Mouse (Mus musculus): Measurements from ENCODE around the gene Wdr17. TPM values are rescaled to one million over a fixed set of nuclear protein-coding genes. Genes with fewer than 3 reads are reported as not detected.

Gene Wdr17
- total and polyA plus RNA-seq, 3 experiments = 0.13 to 0.83 (median 0.64) TPM

GRCm38 (mm10) chr8:54596051-54596450, 290.9 kb downstream of the Wdr17 start:
- H3K9ac ChIP-seq (ENCODE audit: insufficient read depth, low read depth) = no peak overlapping the region
- H3K9me3 ChIP-seq (replicated peaks; ENCODE audit: low read length) = no peaks in the 10 kb centered on the region
- H3K79me2 ChIP-seq (replicated peaks; ENCODE audit: control insufficient read depth, extremely low read depth, insufficient read depth, poor library complexity, severe bottlenecking) = no peaks in the 10 kb centered on the region
- in situ Hi-C loops (cut with MboI; ENCODE audit: low pct_ligation_motif_present, low pct_unique_long_range_greater_than_20kb, low sequenced_read_pairs) (no loop called here), dilution Hi-C loops (cut with MboI; ENCODE audit: extremely low pct_ligation_motif_present, extremely low pct_unique_long_range_greater_than_20kb, low sequenced_read_pairs) (no loop called here)
- peaks cover 0 to 4% of the 10 kb centered on the region in 2 experiments; a peak in 1 of 4 replicates for H3K4me1 ChIP-seq (ENCODE audit: control insufficient read depth in 1 of 2, insufficient read depth in 2 of 2)
- no peaks in the 10 kb centered on the region for H3K27me3 ChIP-seq (replicated peaks)
- no peak overlapping the region for H3K4me3 ChIP-seq (replicated peaks in 1 of 3; ENCODE audit: low read depth in 2 of 3, low read length in 2 of 3, poor library complexity in 1 of 3)
- no peak for DNase-seq (ENCODE audit: extremely low read depth)
- no peaks in the 10 kb centered on the region for H3K36me3 ChIP-seq (replicated peaks in 1 of 2; ENCODE audit: control insufficient read depth in 1 of 2, insufficient read depth in 1 of 2, low read length in 1 of 2)
- TF ChIP-seq NELFE (IDR thresholded peaks at IDR 0.05; ENCODE audit: low read depth, low read length) (no peak), MAZ (IDR thresholded peaks at IDR 0.05; ENCODE audit: low read depth, low read length) (no peak), E2F4 (IDR thresholded peaks at IDR 0.05; ENCODE audit: insufficient replicate concordance, low read depth, low read length) (no peak), CTCF (conservative IDR thresholded peaks at IDR 0.05 in 1 of 2, IDR thresholded peaks at IDR 0.05 in 1 of 2; ENCODE audit: low read depth in 2 of 2, low read length in 2 of 2) (no peak), KAT2A (IDR thresholded peaks at IDR 0.05; ENCODE audit: insufficient replicate concordance, low read length) (no peak), SMC3 (IDR thresholded peaks at IDR 0.05; ENCODE audit: low read depth, low read length) (no peak), IRF4 (IDR thresholded peaks at IDR 0.05; ENCODE audit: low read depth, low read length) (no peak), GABPA (IDR thresholded peaks at IDR 0.05; ENCODE audit: insufficient replicate concordance, low read depth, low read length) (no peak), POLR2A (IDR thresholded peaks at IDR 0.05; ENCODE audit: low read depth, low read length) (no peak), USF1 (IDR thresholded peaks at IDR 0.05; ENCODE audit: low read depth, low read length) (no peak), PAX5 (IDR thresholded peaks at IDR 0.05; ENCODE audit: low read length) (no peak), POLR2AphosphoS2 (IDR thresholded peaks at IDR 0.05; ENCODE audit: low read depth, low read length) (no peak)
- H3K4me2 ChIP-seq (ENCODE audit: insufficient read depth, low read depth, poor library complexity, severe bottlenecking) = no peak overlapping the region
- no peak overlapping the region for H3K27ac ChIP-seq (ENCODE audit: insufficient read depth, low read depth)

- in situ Hi-C loops (cut with MboI; ENCODE audit: low pct_ligation_motif_present, low pct_unique_long_range_greater_than_20kb, low sequenced_read_pairs) (no loop called here), dilution Hi-C loops (cut with MboI; ENCODE audit: extremely low pct_ligation_motif_present, extremely low pct_unique_long_range_greater_than_20kb, low sequenced_read_pairs) (no loop called here)
- H3K27ac ChIP-seq (ENCODE audit: insufficient read depth, low read depth) = no peak overlapping the region
- no peak overlapping the region for H3K4me2 ChIP-seq (ENCODE audit: insufficient read depth, low read depth, poor library complexity, severe bottlenecking)
- H3K4me3 ChIP-seq (replicated peaks in 1 of 3; ENCODE audit: low read depth in 2 of 3, low read length in 2 of 3, poor library complexity in 1 of 3) = no peak overlapping the region
- no peaks in the 10 kb centered on the region for H3K36me3 ChIP-seq (replicated peaks in 1 of 2; ENCODE audit: control insufficient read depth in 1 of 2, insufficient read depth in 1 of 2, low read length in 1 of 2)
- no peak overlapping the region for H3K9ac ChIP-seq (ENCODE audit: insufficient read depth, low read depth)
- H3K9me3 ChIP-seq (replicated peaks; ENCODE audit: low read length) = no peaks in the 10 kb centered on the region
- H3K79me2 ChIP-seq (replicated peaks; ENCODE audit: control insufficient read depth, extremely low read depth, insufficient read depth, poor library complexity, severe bottlenecking) = no peaks in the 10 kb centered on the region
- no peak for DNase-seq (ENCODE audit: extremely low read depth)
- no peaks in the 10 kb centered on the region for H3K27me3 ChIP-seq (replicated peaks)
- TF ChIP-seq NELFE (IDR thresholded peaks at IDR 0.05; ENCODE audit: low read depth, low read length) (no peak), CHD1 (IDR thresholded peaks at IDR 0.05; ENCODE audit: low read depth, low read length) (no peak), JUND (conservative IDR thresholded peaks at IDR 0.05; ENCODE audit: low read depth, low read length) (no peak), POLR2A (IDR thresholded peaks at IDR 0.05; ENCODE audit: low read depth, low read length) (no peak), ELF1 (IDR thresholded peaks at IDR 0.05; ENCODE audit: low read depth, low read length) (no peak), MEF2A (IDR thresholded peaks at IDR 0.05; ENCODE audit: borderline replicate concordance, low read depth, low read length) (no peak), ZMIZ1 (IDR thresholded peaks at IDR 0.05; ENCODE audit: low read depth, low read length) (no peak), MXI1 (IDR thresholded peaks at IDR 0.05; ENCODE audit: low read depth, low read length) (no peak), PAX5 (IDR thresholded peaks at IDR 0.05; ENCODE audit: low read length) (no peak), E2F4 (IDR thresholded peaks at IDR 0.05; ENCODE audit: insufficient replicate concordance, low read depth, low read length) (no peak), SIN3A (IDR thresholded peaks at IDR 0.05; ENCODE audit: low read length) (no peak), TCF12 (IDR thresholded peaks at IDR 0.05; ENCODE audit: low read depth, low read length) (no peak), MAFK (IDR thresholded peaks at IDR 0.05; ENCODE audit: insufficient replicate concordance, low read length) (no peak), MAX (IDR thresholded peaks at IDR 0.05; ENCODE audit: low read length) (no peak), JUN (IDR thresholded peaks at IDR 0.05; ENCODE audit: insufficient read depth, low read depth, low read length) (no peak), HCFC1 (IDR thresholded peaks at IDR 0.05; ENCODE audit: low read depth, low read length) (no peak)
- peaks cover 0 to 4% of the 10 kb centered on the region in 2 experiments; a peak in 1 of 4 replicates for H3K4me1 ChIP-seq (ENCODE audit: control insufficient read depth in 1 of 2, insufficient read depth in 2 of 2)
Measured at GRCm38 (mm10) chr8:54594634-54595033, 292.4 kb downstream of the Wdr17 start.

All from CH12.LX (cell line).